Mouse (Mus musculus): ENCODE measurements at regions not wholly inside any gene's neighbourhood (a gene's known extent, or its start where the extent isn't known, plus 50 kb on each side); places are given as distances from the start of the nearest gene placed in this dataset.

GRCm38 (mm10) chr6:98640316-98640715 is 297.8 kb upstream of the Gm765 start:
- TF ChIP-seq POLR2A (IDR thresholded peaks at IDR 0.05; ENCODE audit: insufficient read depth, low read depth, low read length) (no peak), CTCF (IDR thresholded peaks at IDR 0.05; ENCODE audit: insufficient read depth, low read depth, low read length) (no peak)
